Mouse (Mus musculus): ENCODE measurements around the gene Aifm1. TPM values are rescaled to one million over a fixed set of nuclear protein-coding genes. Genes with fewer than 3 reads are reported as not detected.

The Aifm1 gene
- polyA plus RNA-seq, 1 experiment = not detected

GRCm38 (mm10) chrX:48518211-48518807 is 4.9 kb upstream of the Aifm1 start:
- WGBS = 23% methylated on average over 15 of the region's 15 CpGs
- TF ChIP-seq POLR2A (IDR thresholded peaks at IDR 0.05; ENCODE audit: insufficient read depth, low read depth, low read length) = 0 out of 2 replicates have a peak, but pooled peaks have one; percentile 10
- no peak for TF ChIP-seq CTCF (IDR thresholded peaks at IDR 0.05; ENCODE audit: insufficient read depth, low read depth, low read length)

GRCm38 (mm10) chrX:48513824-48514223 is 461 bp upstream of the Aifm1 start:
- 16% methylated on average over 13 of the region's 13 CpGs for WGBS
- peak overlapping the region; percentile 63 for H3K4me3 ChIP-seq (ENCODE audit: insufficient read depth, low read depth, low read length)
- no peak overlapping the region for H3K27ac ChIP-seq (ENCODE audit: insufficient read depth, low read depth, low read length)
- H3K4me1 ChIP-seq (ENCODE audit: control insufficient read depth, insufficient read depth, low read length) = no peaks in the 10 kb centered on the region
- TF ChIP-seq POLR2A (IDR thresholded peaks at IDR 0.05; ENCODE audit: insufficient read depth, low read depth, low read length) = no peak

More at GRCm38 (mm10) chrX:48518211-48518807, 4.9 kb upstream of the Aifm1 start:
- H3K4me1 ChIP-seq (ENCODE audit: control insufficient read depth, insufficient read depth, low read length) = peaks cover 2% of the 10 kb centered on the region; the same call in 1 of the 2 replicates
- H3K4me3 ChIP-seq (ENCODE audit: insufficient read depth, low read depth, low read length) = peak overlapping the region; percentile 56
- peak overlapping the region; percentile 76 for H3K27ac ChIP-seq (ENCODE audit: insufficient read depth, low read depth, low read length)

- 91% methylated on average over 8 of the region's 8 CpGs for WGBS
- Histone ChIP-seq H3K4me1 (ENCODE audit: control insufficient read depth, insufficient read depth, low read length) (no peaks in the 10 kb centered on the region), H3K4me3 (ENCODE audit: insufficient read depth, low read depth, low read length) (no peak overlapping the region), H3K27ac (ENCODE audit: insufficient read depth, low read depth, low read length) (no peak overlapping the region)
- TF ChIP-seq POLR2A (IDR thresholded peaks at IDR 0.05; ENCODE audit: insufficient read depth, low read depth, low read length) (no peak), CTCF (IDR thresholded peaks at IDR 0.05; ENCODE audit: insufficient read depth, low read depth, low read length) (no peak)
These were observed 19.6 kb downstream of the Aifm1 start for GRCm38 (mm10) chrX:48493763-48494162.

- H3K4me1 ChIP-seq (ENCODE audit: control insufficient read depth, insufficient read depth, low read length) = no peaks in the 10 kb centered on the region
- H3K27ac ChIP-seq (ENCODE audit: insufficient read depth, low read depth, low read length) = no peak overlapping the region
- 84% methylated on average over 7 of the region's 7 CpGs for WGBS
- no peak overlapping the region for H3K4me3 ChIP-seq (ENCODE audit: insufficient read depth, low read depth, low read length)
- TF ChIP-seq CTCF (IDR thresholded peaks at IDR 0.05; ENCODE audit: insufficient read depth, low read depth, low read length) (no peak), POLR2A (IDR thresholded peaks at IDR 0.05; ENCODE audit: insufficient read depth, low read depth, low read length) (no peak)
These were observed 31.7 kb downstream of the Aifm1 start for GRCm38 (mm10) chrX:48481687-48482086.

GRCm38 (mm10) chrX:48481095-48481494 is 32.3 kb downstream of the Aifm1 start:
- 56% methylated on average over 4 of the region's 4 CpGs for WGBS
- Histone ChIP-seq H3K4me1 (ENCODE audit: control insufficient read depth, insufficient read depth, low read length) (no peaks in the 10 kb centered on the region), H3K4me3 (ENCODE audit: insufficient read depth, low read depth, low read length) (no peak overlapping the region), H3K27ac (ENCODE audit: insufficient read depth, low read depth, low read length) (no peak overlapping the region)
- TF ChIP-seq POLR2A (IDR thresholded peaks at IDR 0.05; ENCODE audit: insufficient read depth, low read depth, low read length) (no peak), CTCF (IDR thresholded peaks at IDR 0.05; ENCODE audit: insufficient read depth, low read depth, low read length) (no peak)

- 84% methylated on average over 3 of the region's 3 CpGs for WGBS
- TF ChIP-seq POLR2A (IDR thresholded peaks at IDR 0.05; ENCODE audit: insufficient read depth, low read depth, low read length) = no peak
- TF ChIP-seq CTCF (IDR thresholded peaks at IDR 0.05; ENCODE audit: insufficient read depth, low read depth, low read length) = no peak
- Histone ChIP-seq H3K4me3 (ENCODE audit: insufficient read depth, low read depth, low read length) (no peak overlapping the region), H3K27ac (ENCODE audit: insufficient read depth, low read depth, low read length) (no peak overlapping the region), H3K4me1 (ENCODE audit: control insufficient read depth, insufficient read depth, low read length) (peaks cover 7% of the 10 kb centered on the region)
These were observed 45.9 kb downstream of the Aifm1 start for GRCm38 (mm10) chrX:48467355-48467946.

GRCm38 (mm10) chrX:48466174-48466573 is 47.2 kb downstream of the Aifm1 start:
- 82% methylated on average over 2 of the region's 2 CpGs for WGBS
- Histone ChIP-seq H3K4me1 (ENCODE audit: control insufficient read depth, insufficient read depth, low read length) (peaks cover 10% of the 10 kb centered on the region), H3K4me3 (ENCODE audit: insufficient read depth, low read depth, low read length) (no peak overlapping the region), H3K27ac (ENCODE audit: insufficient read depth, low read depth, low read length) (no peak overlapping the region)
- TF ChIP-seq POLR2A (IDR thresholded peaks at IDR 0.05; ENCODE audit: insufficient read depth, low read depth, low read length) = no peak
- no peak for TF ChIP-seq CTCF (IDR thresholded peaks at IDR 0.05; ENCODE audit: insufficient read depth, low read depth, low read length)

GRCm38 (mm10) chrX:48464436-48464835 is 48.9 kb downstream of the Aifm1 start:
- Histone ChIP-seq H3K4me3 (ENCODE audit: insufficient read depth, low read depth, low read length) (no peak overlapping the region), H3K4me1 (ENCODE audit: control insufficient read depth, insufficient read depth, low read length) (peaks cover 10% of the 10 kb centered on the region), H3K27ac (ENCODE audit: insufficient read depth, low read depth, low read length) (no peak overlapping the region)
- WGBS = 97% methylated on average over 6 of the region's 6 CpGs
- no peak for TF ChIP-seq POLR2A (IDR thresholded peaks at IDR 0.05; ENCODE audit: insufficient read depth, low read depth, low read length)
- TF ChIP-seq CTCF (IDR thresholded peaks at IDR 0.05; ENCODE audit: insufficient read depth, low read depth, low read length) = no peak

- Histone ChIP-seq H3K4me3 (ENCODE audit: insufficient read depth, low read depth, low read length) (no peak overlapping the region), H3K4me1 (ENCODE audit: control insufficient read depth, insufficient read depth, low read length) (peaks cover 10% of the 10 kb centered on the region), H3K27ac (ENCODE audit: insufficient read depth, low read depth, low read length) (no peak overlapping the region)
- TF ChIP-seq CTCF (IDR thresholded peaks at IDR 0.05; ENCODE audit: insufficient read depth, low read depth, low read length) = no peak
- TF ChIP-seq POLR2A (IDR thresholded peaks at IDR 0.05; ENCODE audit: insufficient read depth, low read depth, low read length) = no peak
- 91% methylated on average over 4 of the region's 4 CpGs for WGBS
These were observed 49.7 kb downstream of the Aifm1 start for GRCm38 (mm10) chrX:48463636-48464035.

Measured in olfactory bulb, adult 2 months (tissue).